Mouse (Mus musculus): ENCODE measurements around the gene Btbd9. TPM values are rescaled to one million over a fixed set of nuclear protein-coding genes. Genes with fewer than 3 reads are reported as not detected.
A peak's percentile ranks its signal among the peaks of the same experiment; 100 is the strongest.

The Btbd9 gene
- polyA plus RNA-seq, 1 experiment from 2014 or later = 164 TPM

DNA sequence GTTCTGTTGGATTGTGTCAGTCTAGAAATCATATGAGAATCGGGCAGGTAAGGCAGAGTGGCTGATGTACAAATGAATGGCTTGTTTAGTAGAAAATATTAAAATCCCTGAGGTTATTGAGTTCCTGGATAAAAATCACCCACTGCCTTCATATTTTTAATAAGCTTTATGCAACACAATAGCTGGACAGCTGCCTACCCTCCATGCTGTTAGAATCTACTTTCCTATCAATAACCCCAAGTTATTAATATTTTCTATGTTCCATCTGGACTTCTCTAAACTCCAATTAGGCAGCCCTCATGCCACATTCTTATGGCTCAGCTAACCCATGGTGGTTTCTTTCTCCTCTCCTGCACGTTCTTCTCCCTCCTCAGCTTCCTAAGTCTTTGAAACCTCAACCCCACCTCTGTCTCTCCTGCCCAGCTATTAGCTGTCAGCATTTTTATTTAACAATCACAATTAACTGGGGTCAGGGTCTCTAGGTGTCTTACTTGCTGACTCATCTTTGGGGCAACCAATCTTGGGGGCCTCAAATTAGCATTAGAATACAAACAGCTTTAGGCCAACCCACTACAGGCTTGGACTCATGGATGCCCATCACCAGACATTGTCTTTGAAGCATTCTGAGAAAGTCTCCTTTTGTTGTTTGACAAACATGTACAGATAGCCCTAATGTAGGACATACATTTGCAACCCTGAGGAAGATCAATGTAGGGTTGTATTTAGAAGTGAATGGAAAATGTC, 7.1 kb upstream of the Btbd9 start:
- H3K4me3 ChIP-seq (ENCODE audit: low read depth, low read length) = no peak overlapping the region
- H3K9ac ChIP-seq (ENCODE audit: low read depth, low read length) = no peak overlapping the region
- peaks cover 3% of the 10 kb centered on the region; the same call in 1 of the 2 replicates for H3K4me1 ChIP-seq (ENCODE audit: control insufficient read depth, insufficient read depth, low read length)
- no peak overlapping the region for H3K4me2 ChIP-seq (ENCODE audit: low read length)
- 79% methylated on average over 2 of the region's 2 CpGs for WGBS
- no peak for ATAC-seq
- no peak overlapping the region for H3K27ac ChIP-seq (ENCODE audit: low read length)
- H3K27me3 ChIP-seq (ENCODE audit: control insufficient read depth, insufficient read depth, low read depth, low read length) = no peaks in the 10 kb centered on the region
- H3K36me3 ChIP-seq (ENCODE audit: control insufficient read depth, insufficient read depth, low read length) = no peaks in the 10 kb centered on the region
- H3K9me3 ChIP-seq (replicated peaks; ENCODE audit: control insufficient read depth, low read length, poor library complexity, severe bottlenecking) = no peaks in the 10 kb centered on the region

DNA sequence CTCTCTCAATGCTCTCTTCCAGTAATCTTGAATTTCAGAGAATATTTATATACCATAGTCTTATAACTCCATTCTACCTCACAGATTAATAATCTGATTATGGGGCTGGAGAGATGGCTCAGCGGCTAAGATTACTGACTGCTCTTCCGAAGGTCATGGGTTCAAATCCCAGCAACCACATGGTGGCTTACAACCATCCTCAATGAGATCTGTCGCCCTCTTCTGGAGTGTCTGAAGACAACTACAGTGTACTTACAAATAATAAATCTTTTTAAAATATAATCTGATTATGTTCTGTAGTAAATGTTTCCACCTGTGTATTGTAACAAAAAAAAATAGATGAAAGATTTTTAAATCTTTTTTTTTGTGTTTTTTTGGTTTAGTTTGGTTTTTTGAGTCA, 6.0 kb upstream of the Btbd9 start:
- no peaks in the 10 kb centered on the region for H3K9me3 ChIP-seq (replicated peaks; ENCODE audit: control insufficient read depth, low read length, poor library complexity, severe bottlenecking)
- 83% methylated on average over 3 of the region's 3 CpGs for WGBS
- H3K4me2 ChIP-seq (ENCODE audit: low read length) = no peak overlapping the region
- no peak for ATAC-seq
- peaks cover 6% of the 10 kb centered on the region for H3K4me1 ChIP-seq (ENCODE audit: control insufficient read depth, insufficient read depth, low read length)
- no peak overlapping the region for H3K27ac ChIP-seq (ENCODE audit: low read length)
- no peaks in the 10 kb centered on the region for H3K36me3 ChIP-seq (ENCODE audit: control insufficient read depth, insufficient read depth, low read length)
- H3K27me3 ChIP-seq (ENCODE audit: control insufficient read depth, insufficient read depth, low read depth, low read length) = no peaks in the 10 kb centered on the region
- H3K9ac ChIP-seq (ENCODE audit: low read depth, low read length) = no peak overlapping the region
- no peak overlapping the region for H3K4me3 ChIP-seq (ENCODE audit: low read depth, low read length)

DNA sequence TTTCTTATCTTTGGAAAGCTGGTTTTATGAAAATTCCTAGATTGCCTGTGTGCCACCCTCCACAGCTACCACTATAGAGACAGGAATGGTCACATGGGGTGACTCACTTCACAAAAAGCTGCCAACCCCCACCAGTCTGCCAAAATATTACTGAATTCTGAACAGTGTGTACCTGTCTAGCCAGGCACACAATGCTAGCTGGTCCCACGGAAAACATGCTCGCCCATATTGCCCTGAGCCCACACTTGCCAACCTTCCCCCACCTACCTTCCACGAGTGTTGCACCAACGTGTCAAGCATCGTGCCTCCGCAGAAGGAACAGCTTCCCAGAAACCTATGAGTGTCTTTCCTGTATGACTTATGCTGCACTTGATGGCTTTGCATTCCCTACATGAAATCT, 4.9 kb upstream of the Btbd9 start:
- no peak overlapping the region for H3K4me2 ChIP-seq (ENCODE audit: low read length)
- no peak for ATAC-seq
- 90% methylated on average over 6 of the region's 6 CpGs for WGBS

DNA sequence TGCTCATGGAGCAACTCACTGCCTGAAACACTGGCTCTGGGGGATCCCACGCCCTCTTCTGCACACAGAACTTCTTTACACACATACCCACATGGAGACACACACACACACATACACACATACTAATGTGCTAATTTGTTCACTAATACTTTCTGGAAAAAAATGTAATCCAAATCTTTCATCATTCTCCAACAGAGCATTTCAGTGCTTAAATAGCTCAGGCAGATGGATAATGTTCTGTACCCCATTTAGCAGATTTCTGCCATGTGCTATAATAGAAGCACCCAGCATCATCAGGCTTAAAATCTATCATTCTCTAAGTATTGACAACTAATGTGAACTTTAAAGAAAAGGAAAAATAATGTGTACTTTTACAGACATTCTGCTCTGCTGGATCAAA, 4.5 kb upstream of the Btbd9 start:
- H3K9me3 ChIP-seq (replicated peaks; ENCODE audit: control insufficient read depth, low read length, poor library complexity, severe bottlenecking) = no peaks in the 10 kb centered on the region
- H3K9ac ChIP-seq (ENCODE audit: low read depth, low read length) = no peak overlapping the region
- H3K4me1 ChIP-seq (ENCODE audit: control insufficient read depth, insufficient read depth, low read length) = peaks cover 10% of the 10 kb centered on the region
- no peak for ATAC-seq
- H3K27me3 ChIP-seq (ENCODE audit: control insufficient read depth, insufficient read depth, low read depth, low read length) = no peaks in the 10 kb centered on the region
- H3K4me2 ChIP-seq (ENCODE audit: low read length) = no peak overlapping the region
- H3K4me3 ChIP-seq (ENCODE audit: low read depth, low read length) = no peak overlapping the region
- 79% methylated on average over 1 of the region's 1 CpGs for WGBS
- no peaks in the 10 kb centered on the region for H3K36me3 ChIP-seq (ENCODE audit: control insufficient read depth, insufficient read depth, low read length)
- no peak overlapping the region for H3K27ac ChIP-seq (ENCODE audit: low read length)

More for the DNA sequence above, 4.9 kb upstream of the Btbd9 start:
- H3K36me3 ChIP-seq (ENCODE audit: control insufficient read depth, insufficient read depth, low read length) = no peaks in the 10 kb centered on the region
- peaks cover 10% of the 10 kb centered on the region for H3K4me1 ChIP-seq (ENCODE audit: control insufficient read depth, insufficient read depth, low read length)
- no peaks in the 10 kb centered on the region for H3K9me3 ChIP-seq (replicated peaks; ENCODE audit: control insufficient read depth, low read length, poor library complexity, severe bottlenecking)
- no peak overlapping the region for H3K27ac ChIP-seq (ENCODE audit: low read length)
- no peak overlapping the region for H3K9ac ChIP-seq (ENCODE audit: low read depth, low read length)
- no peak overlapping the region for H3K4me3 ChIP-seq (ENCODE audit: low read depth, low read length)
- no peaks in the 10 kb centered on the region for H3K27me3 ChIP-seq (ENCODE audit: control insufficient read depth, insufficient read depth, low read depth, low read length)

- Histone ChIP-seq H3K36me3 (ENCODE audit: control insufficient read depth, insufficient read depth, low read length) (no peaks in the 10 kb centered on the region), H3K27me3 (ENCODE audit: control insufficient read depth, insufficient read depth, low read depth, low read length) (no peaks in the 10 kb centered on the region), H3K4me3 (ENCODE audit: low read depth, low read length) (peak overlapping the region; percentile 84), H3K4me2 (ENCODE audit: low read length) (peak overlapping the region; percentile 70), H3K9me3 (replicated peaks; ENCODE audit: control insufficient read depth, low read length, poor library complexity, severe bottlenecking) (no peaks in the 10 kb centered on the region), H3K9ac (ENCODE audit: low read depth, low read length) (peak overlapping the region; percentile 81), H3K4me1 (ENCODE audit: control insufficient read depth, insufficient read depth, low read length) (peaks cover 18% of the 10 kb centered on the region), H3K27ac (ENCODE audit: low read length) (peak overlapping the region; percentile 96; the same call in 1 of the 2 replicates)
- 68% methylated on average over 12 of the region's 12 CpGs for WGBS
- no peak for ATAC-seq
These were observed 658 bp upstream of the Btbd9 start for GRCm38 (mm10) chr17:30576946-30577345.

DNA sequence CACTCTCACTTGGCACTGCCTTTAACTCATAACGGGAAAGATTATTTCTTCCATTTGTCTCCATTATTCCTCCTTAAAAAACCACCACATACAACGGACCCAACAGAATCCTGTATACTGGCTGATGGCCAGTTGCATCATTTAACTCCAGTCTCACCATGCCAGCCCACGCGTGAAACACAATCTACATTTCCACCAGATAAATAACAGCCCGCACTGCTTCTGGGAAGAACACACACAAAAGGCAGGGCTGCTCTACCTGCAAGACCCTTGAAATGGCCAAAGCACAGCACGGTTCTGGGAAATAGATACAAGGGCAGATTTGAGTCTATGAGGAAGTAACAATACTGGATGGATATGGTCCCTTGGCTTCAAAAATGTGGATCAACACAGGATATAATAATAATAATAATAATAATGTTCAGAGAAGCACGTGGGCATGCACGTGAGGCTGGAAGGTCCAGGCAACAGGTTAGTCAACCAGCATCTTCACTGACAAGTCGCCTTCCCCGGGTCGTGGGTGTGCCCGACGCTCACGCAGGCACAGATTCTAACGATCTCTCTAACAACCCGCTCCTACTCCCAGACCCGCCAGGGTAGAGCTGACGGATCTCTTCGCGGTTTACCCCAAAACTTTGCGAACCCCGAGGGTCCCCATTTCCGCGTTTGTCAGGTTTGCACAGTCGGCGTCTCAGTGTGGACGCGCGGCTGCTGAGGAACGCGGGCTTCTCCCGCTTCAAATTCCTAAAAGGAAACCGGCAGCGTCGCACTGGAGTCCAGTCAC, 975 bp downstream of the Btbd9 start:
- no peaks in the 10 kb centered on the region for H3K27me3 ChIP-seq (ENCODE audit: control insufficient read depth, insufficient read depth, low read depth, low read length)
- H3K9ac ChIP-seq (ENCODE audit: low read depth, low read length) = peak overlapping the region; percentile 81
- H3K36me3 ChIP-seq (ENCODE audit: control insufficient read depth, insufficient read depth, low read length) = no peaks in the 10 kb centered on the region
- H3K9me3 ChIP-seq (replicated peaks; ENCODE audit: control insufficient read depth, low read length, poor library complexity, severe bottlenecking) = no peaks in the 10 kb centered on the region
- peak overlapping the region; percentile 96 for H3K27ac ChIP-seq (ENCODE audit: low read length)
- peak overlapping the region; percentile 84 for H3K4me3 ChIP-seq (ENCODE audit: low read depth, low read length)
- 6% methylated on average over 35 of the region's 35 CpGs for WGBS
- peak; percentile 40; the same call in 1 of the 2 replicates for ATAC-seq
- peak overlapping the region; percentile 69 for H3K4me2 ChIP-seq (ENCODE audit: low read length)
- peaks cover 18% of the 10 kb centered on the region for H3K4me1 ChIP-seq (ENCODE audit: control insufficient read depth, insufficient read depth, low read length)

DNA sequence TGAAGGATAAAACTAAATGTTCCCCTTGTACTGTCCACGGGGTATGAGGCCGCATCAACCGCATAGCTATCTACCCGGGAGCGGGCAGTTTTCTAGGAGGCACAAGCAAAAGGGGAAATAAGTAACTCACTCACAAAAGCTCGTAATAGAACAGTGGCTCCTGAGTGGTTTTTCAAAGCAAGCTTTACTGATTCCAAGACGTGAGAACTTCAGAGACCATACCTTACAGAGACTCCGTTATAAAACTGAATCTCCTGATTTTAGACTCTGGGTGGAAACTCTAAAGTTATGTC, 1.6 kb downstream of the Btbd9 start:
- Histone ChIP-seq H3K27me3 (ENCODE audit: control insufficient read depth, insufficient read depth, low read depth, low read length) (no peaks in the 10 kb centered on the region), H3K36me3 (ENCODE audit: control insufficient read depth, insufficient read depth, low read length) (no peaks in the 10 kb centered on the region), H3K9me3 (replicated peaks; ENCODE audit: control insufficient read depth, low read length, poor library complexity, severe bottlenecking) (no peaks in the 10 kb centered on the region), H3K4me2 (ENCODE audit: low read length) (peak overlapping the region; percentile 69), H3K27ac (ENCODE audit: low read length) (no peak overlapping the region), H3K4me3 (ENCODE audit: low read depth, low read length) (no peak overlapping the region; the same call in 1 of the 2 replicates), H3K4me1 (ENCODE audit: control insufficient read depth, insufficient read depth, low read length) (peaks cover 18% of the 10 kb centered on the region), H3K9ac (ENCODE audit: low read depth, low read length) (peak overlapping the region; percentile 81)
- ATAC-seq = no peak
- WGBS = 79% methylated on average over 8 of the region's 8 CpGs

DNA sequence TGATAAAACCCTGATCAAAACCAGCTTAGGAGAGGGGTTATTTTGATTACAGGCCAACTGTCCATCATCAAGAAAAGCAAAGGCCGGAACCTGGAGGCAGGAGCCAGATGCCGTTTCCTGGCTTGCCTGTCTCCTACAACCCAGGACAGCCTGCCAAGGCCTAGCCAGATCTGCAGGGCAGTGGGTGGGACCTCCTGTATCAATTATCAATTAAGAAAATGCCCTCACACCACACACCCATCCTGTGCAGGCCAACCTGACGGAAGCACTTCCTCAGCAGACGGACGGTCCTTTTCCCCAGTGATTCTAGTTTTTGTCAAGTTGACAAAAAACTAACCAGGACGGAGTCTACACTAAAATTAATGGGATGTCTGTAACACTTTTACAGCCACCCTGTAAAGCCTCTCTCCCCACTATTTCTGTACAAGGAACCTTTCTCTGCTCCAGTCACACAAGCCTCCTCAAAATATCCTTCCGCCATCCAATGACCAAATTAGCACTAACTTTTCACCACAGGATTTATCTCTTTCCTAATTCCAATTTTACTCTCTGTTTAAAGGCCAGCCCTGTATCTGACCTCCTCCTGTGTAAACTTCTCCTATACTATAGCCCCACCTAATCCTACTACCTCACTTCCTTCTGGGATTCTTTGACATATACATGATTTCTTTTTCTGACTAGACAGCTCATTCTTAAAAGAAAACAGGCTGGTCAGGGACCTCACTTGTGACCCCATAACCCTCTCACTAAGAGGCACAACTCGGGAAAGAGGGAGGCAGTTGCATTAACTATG, 2.1 kb downstream of the Btbd9 start:
- no peak overlapping the region for H3K4me3 ChIP-seq (ENCODE audit: low read depth, low read length)
- H3K9me3 ChIP-seq (replicated peaks; ENCODE audit: control insufficient read depth, low read length, poor library complexity, severe bottlenecking) = no peaks in the 10 kb centered on the region
- H3K4me1 ChIP-seq (ENCODE audit: control insufficient read depth, insufficient read depth, low read length) = peaks cover 18% of the 10 kb centered on the region
- H3K36me3 ChIP-seq (ENCODE audit: control insufficient read depth, insufficient read depth, low read length) = no peaks in the 10 kb centered on the region
- peak overlapping the region; percentile 69 for H3K4me2 ChIP-seq (ENCODE audit: low read length)
- H3K9ac ChIP-seq (ENCODE audit: low read depth, low read length) = no peak overlapping the region
- H3K27me3 ChIP-seq (ENCODE audit: control insufficient read depth, insufficient read depth, low read depth, low read length) = no peaks in the 10 kb centered on the region
- no peak for ATAC-seq
- 82% methylated on average over 8 of the region's 8 CpGs for WGBS
- H3K27ac ChIP-seq (ENCODE audit: low read length) = no peak overlapping the region
